Mouse (Mus musculus) lung, postnatal 0 days (tissue): Measurements from ENCODE around the gene Srxn1. TPM values are rescaled to one million over a fixed set of nuclear protein-coding genes. Genes with fewer than 3 reads are reported as not detected.
"Not testable (repeated sequence)": the region's sequence is repeated elsewhere in the genome, so short reads cannot be mapped to it uniquely, and the experiment has no call there.

Experiments used
- ATAC-seq: fragments of 200-750 bp; cut with Nextera tagmentation; 2 replicates; pipeline ENCODE4 v1.8.0; 2017; ENCODE audit warnings: moderate library complexity
- DNase-seq: peaks from one replicate; pipeline ENCODE4 v3.0.0-alpha.2; 2016; ENCODE audit warnings: low spot score
- H3K27ac ChIP-seq: fragments of 300-500 bp; sonication (generic); 2 replicates; pipeline ENCODE4 v1.5.1; 2014; ENCODE audit warnings: antibody characterized with exemption, mild to moderate bottlenecking, low read length, mixed read lengths
- H3K27me3 ChIP-seq: fragments of 300-500 bp; sonication (generic); replicated peaks from 2 replicates; pipeline ENCODE4 v1.6.1; 2014; ENCODE audit warnings: low read length, mixed read lengths; ENCODE audit not compliant: insufficient read depth
- H3K36me3 ChIP-seq: fragments of 300-500 bp; sonication (generic); 2 replicates; pipeline ENCODE4 v1.6.1; 2014; ENCODE audit warnings: low read length, mixed read lengths; ENCODE audit not compliant: insufficient read depth
- H3K4me1 ChIP-seq: fragments of 300-500 bp; sonication (generic); 2 replicates; pipeline ENCODE4 v1.6.1; 2014; ENCODE audit warnings: antibody characterized with exemption, low read depth, low read length, mixed read lengths; ENCODE audit not compliant: insufficient read depth
- H3K4me2 ChIP-seq: fragments of 300-500 bp; sonication (generic); replicated peaks from 2 replicates; pipeline ENCODE4 v1.6.1; 2014; ENCODE audit warnings: low read depth, mild to moderate bottlenecking, low read length, moderate library complexity, mixed read lengths
- H3K4me3 ChIP-seq: fragments of 300-500 bp; sonication (generic); 2 replicates; pipeline ENCODE4 v1.5.1; 2014; ENCODE audit warnings: low read depth, low read length
- H3K9ac ChIP-seq: fragments of 300-500 bp; sonication (generic); replicated peaks from 2 replicates; pipeline ENCODE4 v1.6.1; 2014; ENCODE audit warnings: low read depth, mild to moderate bottlenecking
- H3K9me3 ChIP-seq: fragments of 300-500 bp; sonication (generic); 2 replicates; pipeline ENCODE4 v1.6.1; 2016; ENCODE audit warnings: low read length, mixed read lengths
- CTCF ChIP-seq: IDR thresholded peaks from 2 replicates; pipeline ENCODE4 v1.5.1; 2016; ENCODE audit warnings: antibody characterized with exemption, mild to moderate bottlenecking
- EP300 ChIP-seq: IDR thresholded peaks from 2 replicates; pipeline ENCODE4 v1.6.1; 2016; ENCODE audit warnings: antibody characterized with exemption, mild to moderate bottlenecking, control low read depth
- WGBS: fragments of 180-500 bp; shearing (Covaris S2); extraction: QIAGEN DNeasy Blood & Tissue Kit; methylation state at CpG from one replicate; pipeline ENCODE4 v1.1.7; 2014; 5-methylcytosine and 5-hydroxymethylcytosine counted together
- polyA plus RNA-seq: library from polyadenylated mRNA; unstranded; fragments of >200 nt; fragmentation: Nextera tagmentation; extraction: Ambion mirVana; gene quantifications from 2 replicates; pipeline ENCODE4 v1.2.1, GENCODE M21; 2015

Gene Srxn1
- 8.9 and 9.4 TPM in 2 replicates for polyA plus RNA-seq

DNA sequence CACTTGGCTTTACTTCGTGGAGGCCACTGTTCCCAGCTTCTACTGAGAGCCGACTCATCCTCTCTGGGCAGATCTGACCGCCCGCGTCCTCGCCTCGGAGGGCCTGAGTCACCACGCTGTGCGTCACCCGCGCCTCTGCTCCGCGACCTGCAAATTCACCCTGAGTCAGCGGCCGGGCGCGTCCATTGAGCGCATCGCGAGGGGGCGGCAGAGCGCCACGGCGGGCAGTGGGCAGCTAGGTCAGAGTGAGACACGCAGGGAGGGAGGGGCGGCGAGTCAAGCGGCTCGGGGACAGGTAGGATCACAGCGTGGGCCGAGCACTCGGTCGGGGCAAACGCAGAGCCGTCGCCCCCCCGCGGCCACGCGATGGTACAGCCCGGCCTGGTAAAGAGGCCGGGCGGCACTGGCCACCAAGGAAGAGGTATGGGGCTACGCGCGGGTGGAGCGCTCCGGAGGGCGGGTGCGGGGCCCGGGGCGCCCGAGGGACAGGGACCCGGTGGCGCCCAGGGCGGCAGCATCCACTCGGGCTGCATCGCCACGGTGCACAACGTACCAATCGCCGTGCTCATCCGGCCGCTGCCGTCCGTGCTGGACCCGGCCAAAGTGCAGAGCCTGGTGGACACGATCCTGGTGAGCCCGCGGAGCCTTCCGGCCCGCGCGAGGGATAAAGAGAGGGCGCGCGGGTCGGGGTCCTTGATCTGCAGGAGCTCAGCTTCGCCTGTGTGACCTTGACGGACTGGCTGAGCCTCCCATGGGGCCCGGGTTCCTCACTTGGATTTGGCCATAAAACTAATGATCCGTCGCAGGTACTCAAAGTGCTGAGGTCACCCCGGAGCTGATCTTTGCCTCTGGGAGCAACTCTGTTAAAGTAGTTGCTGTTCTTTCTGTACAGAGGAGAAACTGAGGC, at the start of gene Srxn1:
TSS of gene Srxn1 (plus strand) at position 199 of the 907 bp plus-strand sequence.
- Histone ChIP-seq H3K4me1 (0 out of 2 replicates have a peak, but pooled peaks cover 6% of the 10 kb centered on the region), H3K36me3 (no peaks in the 10 kb centered on the region), H3K27ac (0 out of 2 replicates have a peak within 1 kb of the TSS, but pooled peaks have one; percentile 21), H3K4me3 (peak within 1 kb of the TSS; percentile 58), H3K4me2 (peak within 1 kb of the TSS; percentile 86), H3K9me3 (no peaks in the 10 kb centered on the region), H3K27me3 (no peaks in the 10 kb centered on the region), H3K9ac (peak within 1 kb of the TSS; percentile 54)
- TF ChIP-seq EP300 (no peak), CTCF (peak; percentile 80)
- peak; percentile 96 for DNase-seq
- ATAC-seq, result peak; percentile 97
- 2% methylated on average over 76 of the region's 84 CpGs for WGBS

DNA sequence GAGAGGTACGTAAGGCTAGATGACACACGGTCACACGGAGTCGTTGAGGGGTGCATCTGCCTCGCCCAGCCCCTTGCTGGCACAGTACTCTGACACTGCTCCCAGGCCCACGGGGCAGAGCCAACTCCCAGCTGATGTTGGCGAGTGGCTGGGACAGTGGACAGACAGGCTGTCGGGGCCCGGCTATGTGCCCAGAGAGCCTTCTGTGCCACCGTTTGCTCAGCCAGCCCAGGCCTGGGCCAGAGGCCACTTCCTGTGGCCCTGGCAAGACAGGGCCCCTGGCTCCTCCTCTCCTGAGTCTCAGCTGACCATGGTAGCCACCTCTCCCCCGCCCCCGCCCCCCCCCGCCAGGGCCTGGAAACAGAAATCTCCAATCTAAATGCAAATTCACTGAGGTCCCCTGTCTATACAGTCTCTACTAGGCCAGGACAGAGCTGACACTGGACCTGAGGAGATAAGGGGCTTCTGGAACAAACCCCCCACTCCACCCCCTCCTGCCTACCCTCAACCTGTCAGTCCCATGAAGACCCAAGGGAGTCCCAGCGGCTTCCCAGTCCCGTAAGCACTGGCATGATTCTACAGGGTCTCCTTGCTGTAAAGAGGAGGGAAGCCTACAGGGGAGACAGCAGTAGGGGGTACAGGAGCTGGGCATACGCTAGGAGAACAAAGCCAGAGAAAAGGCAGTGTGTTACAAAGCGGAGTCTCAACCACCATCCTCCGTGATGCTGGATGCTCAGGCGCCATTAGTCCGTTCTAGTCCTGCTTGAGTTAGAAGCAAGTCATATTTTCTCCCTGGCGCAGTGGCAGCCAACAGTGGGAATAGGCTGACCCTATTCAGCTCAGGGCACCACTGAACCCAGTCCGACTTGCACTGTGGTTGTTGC, 48.7 kb upstream of the Srxn1 start:
- Histone ChIP-seq H3K36me3 (no peaks in the 10 kb centered on the region), H3K4me2 (no peak overlapping the region), H3K4me3 (no peak overlapping the region), H3K27ac (no peak overlapping the region), H3K27me3 (no peaks in the 10 kb centered on the region), H3K9me3 (no peaks in the 10 kb centered on the region), H3K4me1 (no peaks in the 10 kb centered on the region), H3K9ac (no peak overlapping the region)
- 69% methylated on average over 21 of the region's 22 CpGs for WGBS
- no peak for DNase-seq
- TF ChIP-seq CTCF, result no peak
- TF ChIP-seq EP300, result no peak
- ATAC-seq, result no peak

DNA sequence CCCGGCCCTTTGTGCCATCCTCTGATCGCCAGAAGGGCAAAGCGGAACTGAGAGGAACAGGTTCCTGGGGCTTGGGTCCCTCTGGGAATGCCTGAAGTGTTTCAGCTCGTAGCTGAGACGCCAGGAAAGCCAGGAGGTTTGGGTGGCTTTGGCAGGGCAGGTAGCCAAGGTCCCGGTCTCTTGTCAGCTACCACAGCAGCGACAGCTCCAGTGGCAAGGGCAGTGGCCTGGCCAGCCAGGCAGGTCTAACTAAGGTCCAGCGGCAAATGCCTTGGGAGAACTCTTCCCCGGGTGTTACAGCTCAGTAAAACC, 48.1 kb upstream of the Srxn1 start:
- Histone ChIP-seq H3K9ac (no peak overlapping the region), H3K4me3 (no peak overlapping the region), H3K27ac (no peak overlapping the region), H3K9me3 (no peaks in the 10 kb centered on the region), H3K27me3 (no peaks in the 10 kb centered on the region), H3K4me1 (no peaks in the 10 kb centered on the region), H3K4me2 (no peak overlapping the region), H3K36me3 (no peaks in the 10 kb centered on the region)
- ATAC-seq, result no peak
- TF ChIP-seq CTCF (no peak), EP300 (no peak)
- WGBS, result 66% methylated on average over 9 of the region's 9 CpGs
- no peak for DNase-seq

DNA sequence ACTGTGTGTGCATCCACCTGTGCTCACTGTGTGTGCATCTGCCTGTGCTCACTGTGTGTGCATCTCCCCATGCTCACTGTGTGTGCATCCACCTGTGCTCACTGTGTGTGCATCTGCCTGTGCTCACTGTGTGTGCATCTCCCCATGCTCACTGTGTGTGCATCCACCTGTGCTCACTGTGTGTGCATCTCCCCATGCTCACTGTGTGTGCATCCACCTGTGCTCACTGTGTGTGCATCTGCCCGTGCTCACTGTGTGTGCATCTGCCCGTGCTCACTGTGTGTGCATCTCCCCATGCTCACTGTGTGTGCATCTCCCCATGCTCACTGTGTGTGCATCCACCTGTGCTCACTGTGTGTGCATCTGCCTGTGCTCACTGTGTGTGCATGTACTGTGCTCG, 42.5 kb upstream of the Srxn1 start:
- not testable (repeated sequence) for H3K4me3 ChIP-seq, H3K4me2 ChIP-seq, H3K27me3 ChIP-seq, ATAC-seq, DNase-seq, H3K27ac ChIP-seq, H3K9me3 ChIP-seq, H3K9ac ChIP-seq, H3K4me1 ChIP-seq, H3K36me3 ChIP-seq
- WGBS, result 78% methylated on average over 3 of the region's 3 CpGs

DNA sequence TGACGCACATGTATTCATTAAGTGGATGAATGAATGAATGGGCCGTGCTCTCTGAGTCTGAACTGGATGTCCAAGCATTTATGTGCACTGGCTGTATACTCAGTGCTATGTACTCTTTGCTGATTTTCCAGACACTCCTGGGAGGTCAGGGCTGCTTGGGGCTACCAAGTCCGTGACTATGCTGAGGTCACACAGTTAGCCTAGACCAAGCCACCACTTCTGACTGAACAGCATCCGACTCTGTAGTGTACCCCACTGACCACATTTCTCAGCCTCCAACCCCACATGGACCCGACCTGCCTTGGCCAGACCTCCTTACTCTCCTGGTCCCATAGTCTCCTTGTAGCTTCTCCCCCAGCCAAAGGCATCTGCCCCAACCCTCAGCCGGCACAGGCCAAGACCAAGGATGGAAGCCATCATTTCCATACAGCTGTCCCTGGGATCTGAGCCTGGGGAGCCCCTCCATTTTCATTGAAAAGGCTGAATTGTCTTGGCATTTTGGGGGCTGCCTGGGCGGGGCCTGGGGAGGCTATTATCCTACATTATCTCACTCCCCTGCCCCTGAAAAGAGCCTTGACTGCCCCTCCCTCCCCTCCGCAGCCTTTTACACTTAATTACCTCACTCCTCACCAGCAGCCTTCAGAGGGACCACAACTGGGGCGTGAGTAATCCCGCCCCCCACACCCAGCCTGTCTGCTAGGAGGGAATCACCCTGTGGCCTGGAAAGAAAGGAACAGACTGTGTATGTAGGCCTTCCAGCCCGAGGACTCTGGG, 36.5 kb upstream of the Srxn1 start:
- no peak overlapping the region for H3K9ac ChIP-seq
- H3K27ac ChIP-seq, result no peak overlapping the region
- no peak for DNase-seq
- no peak for ATAC-seq
- no peaks in the 10 kb centered on the region for H3K9me3 ChIP-seq
- TF ChIP-seq CTCF (no peak), EP300 (no peak)
- WGBS, result 46% methylated on average over 11 of the region's 11 CpGs
- no peak overlapping the region for H3K4me3 ChIP-seq
- no peaks in the 10 kb centered on the region for H3K4me1 ChIP-seq
- H3K4me2 ChIP-seq, result no peak overlapping the region
- H3K36me3 ChIP-seq, result no peaks in the 10 kb centered on the region
- no peaks in the 10 kb centered on the region for H3K27me3 ChIP-seq

DNA sequence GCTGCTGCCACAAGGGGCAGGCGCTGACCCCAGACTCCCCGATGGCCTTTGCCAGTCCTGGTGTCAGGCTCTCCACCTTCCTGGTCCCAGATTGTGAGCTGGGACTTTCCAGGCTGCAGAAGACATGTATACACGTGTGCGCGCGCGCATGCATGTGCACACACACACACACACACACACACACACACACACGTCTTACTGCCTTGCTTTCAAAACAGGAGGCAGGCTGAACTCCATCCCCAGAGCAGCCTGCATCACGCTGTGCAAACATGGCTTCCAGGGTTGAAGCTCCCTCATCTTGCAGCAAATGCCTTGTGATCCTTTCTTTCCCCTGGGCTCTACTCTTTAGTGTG, 35.9 kb upstream of the Srxn1 start:
- H3K4me3 ChIP-seq, result no peak overlapping the region
- no peaks in the 10 kb centered on the region for H3K9me3 ChIP-seq
- no peak overlapping the region for H3K27ac ChIP-seq
- no peak overlapping the region for H3K4me2 ChIP-seq
- WGBS, result 61% methylated on average over 9 of the region's 9 CpGs
- TF ChIP-seq EP300 (no peak), CTCF (no peak)
- no peak for ATAC-seq
- no peak for DNase-seq
- H3K27me3 ChIP-seq, result no peaks in the 10 kb centered on the region
- no peak overlapping the region for H3K9ac ChIP-seq
- H3K36me3 ChIP-seq, result no peaks in the 10 kb centered on the region
- H3K4me1 ChIP-seq, result no peaks in the 10 kb centered on the region
